Mouse (Mus musculus) MEL (cell line): ENCODE measurements at regions not wholly inside any gene's neighbourhood (a gene's known extent, or its start where the extent isn't known, plus 50 kb on each side); places are given as distances from the start of the nearest gene placed in this dataset.

Source experiments
- DNase-seq: peaks from one replicate; pipeline ENCODE4 v3.0.0; 2011; ENCODE audit warnings: low read depth, low spot score
- H3K27ac ChIP-seq: 2 replicates; pipeline ENCODE4 v1.5.1; 2012; ENCODE audit warnings: low read depth, mild to moderate bottlenecking, control low read depth, low read length, moderate library complexity; ENCODE audit not compliant: control insufficient read depth
- H3K27me3 ChIP-seq, 2 experiments: fragments of 150-350 bp in 1 of 2; sonication (generic) in 1 of 2; 2 replicates each; pipeline ENCODE4 v1.6.1; 2012; ENCODE audit warnings: low read length in 2 of 2, mild to moderate bottlenecking in 2 of 2, improper control_type of control experiment in 1 of 2, moderate library complexity in 1 of 2; ENCODE audit not compliant: insufficient read depth in 2 of 2, control insufficient read depth in 1 of 2
- H3K36me3 ChIP-seq, 2 experiments: 2 replicates each; pipeline ENCODE4 v1.6.1; 2012 to 2014; ENCODE audit warnings: low read length in 2 of 2, improper control_type of control experiment in 1 of 2, inconsistent platforms in 1 of 2, mild to moderate bottlenecking in 1 of 2; ENCODE audit not compliant: insufficient read depth in 2 of 2, control insufficient read depth in 1 of 2
- H3K4me1 ChIP-seq, 2 experiments: fragments of 150-350 bp in 1 of 2; sonication (generic) in 1 of 2; 2 replicates each; pipeline ENCODE4 v1.6.1; 2012; ENCODE audit warnings: low read length in 2 of 2, improper control_type of control experiment in 1 of 2, mild to moderate bottlenecking in 1 of 2; ENCODE audit not compliant: insufficient read depth in 2 of 2, control insufficient read depth in 1 of 2
- H3K4me3 ChIP-seq, 2 experiments: fragments of 150-350 bp in 1 of 2; sonication (generic) in 1 of 2; 2 replicates each; pipeline ENCODE4 v1.5.1; 2012; ENCODE audit warnings: low read depth in 2 of 2, low read length in 2 of 2, mild to moderate bottlenecking in 2 of 2, moderate library complexity in 2 of 2, control low read depth in 1 of 2, improper control_type of control experiment in 1 of 2; ENCODE audit not compliant: control insufficient read depth in 1 of 2, insufficient read depth in 1 of 2
- H3K79me2 ChIP-seq: 2 replicates; pipeline ENCODE4 v1.6.1; 2012; ENCODE audit warnings: mild to moderate bottlenecking, low read length, moderate library complexity; ENCODE audit not compliant: control insufficient read depth, poor library complexity, insufficient read depth
- H3K9ac ChIP-seq: 2 replicates; pipeline ENCODE4 v1.6.1; 2012; ENCODE audit warnings: low read depth, mild to moderate bottlenecking, control low read depth, low read length, moderate library complexity; ENCODE audit not compliant: control insufficient read depth, poor library complexity, severe bottlenecking
- H3K9me3 ChIP-seq: fragments of 150-350 bp; sonication (generic); replicated peaks from 2 replicates; pipeline ENCODE4 v1.6.1; 2012; ENCODE audit warnings: mild to moderate bottlenecking, low read length, improper control_type of control experiment, moderate library complexity; ENCODE audit not compliant: insufficient read depth
- CHD2 ChIP-seq: IDR thresholded peaks from 2 replicates; pipeline ENCODE4 v1.6.1; 2011; ENCODE audit warnings: low read length, improper control_type of control experiment
- CTCF ChIP-seq, 3 experiments: IDR thresholded peaks in 2 of 3; conservative IDR thresholded peaks in 1 of 3; 2 replicates each; pipeline ENCODE4 v1.5.1; 2011 to 2012; ENCODE audit warnings: low read length in 3 of 3, low read depth in 2 of 3, mild to moderate bottlenecking in 2 of 3, improper control_type of control experiment in 1 of 3, inconsistent platforms in 1 of 3, mixed read lengths in 1 of 3, moderate library complexity in 1 of 3; ENCODE audit not compliant: control insufficient read depth in 1 of 3, insufficient read depth in 1 of 3, poor library complexity in 1 of 3, severe bottlenecking in 1 of 3
- E2F4 ChIP-seq: IDR thresholded peaks from 2 replicates; pipeline ENCODE4 v1.6.1; 2011; ENCODE audit warnings: low read depth, low read length, improper control_type of control experiment, borderline replicate concordance
- ELF1 ChIP-seq: IDR thresholded peaks from 2 replicates; pipeline ENCODE4 v1.6.1; 2014; ENCODE audit warnings: low read depth, mild to moderate bottlenecking, inconsistent platforms, low read length, improper control_type of control experiment, moderate library complexity
- EP300 ChIP-seq, 2 experiments: IDR thresholded peaks; 2 replicates each; pipeline ENCODE4 v1.6.1; 2011; ENCODE audit warnings: improper control_type of control experiment in 2 of 2, low read length in 2 of 2, low read depth in 1 of 2, mild to moderate bottlenecking in 1 of 2
- GATA1 ChIP-seq: IDR thresholded peaks from 2 replicates; pipeline ENCODE4 v1.6.1; 2011; ENCODE audit warnings: low read depth, low read length, improper control_type of control experiment
- MAFK ChIP-seq: IDR thresholded peaks from 2 replicates; pipeline ENCODE4 v1.6.1; 2011; ENCODE audit warnings: low read depth, mild to moderate bottlenecking, low read length, improper control_type of control experiment, borderline replicate concordance
- MEF2A ChIP-seq: IDR thresholded peaks from 2 replicates; pipeline ENCODE4 v1.6.1; 2014; ENCODE audit warnings: low read depth, mild to moderate bottlenecking, inconsistent platforms, low read length, improper control_type of control experiment; ENCODE audit not compliant: poor library complexity, insufficient replicate concordance, severe bottlenecking; ENCODE audit errors: extremely low read depth
- MYB ChIP-seq: IDR thresholded peaks from 2 replicates; pipeline ENCODE4 v1.6.1; 2011; ENCODE audit warnings: mild to moderate bottlenecking, low read depth, low read length, improper control_type of control experiment
- MYC ChIP-seq: IDR thresholded peaks from 2 replicates; pipeline ENCODE4 v1.6.1; 2011; ENCODE audit warnings: low read depth, mild to moderate bottlenecking, low read length, improper control_type of control experiment, moderate library complexity
- NELFE ChIP-seq: IDR thresholded peaks from 2 replicates; pipeline ENCODE4 v1.6.1; 2011; ENCODE audit warnings: low read depth, low read length, improper control_type of control experiment
- NRF1 ChIP-seq: IDR thresholded peaks from 2 replicates; pipeline ENCODE4 v1.6.1; 2014; ENCODE audit warnings: low read depth, mild to moderate bottlenecking, inconsistent platforms, low read length, improper control_type of control experiment, moderate library complexity; ENCODE audit not compliant: poor library complexity, insufficient read depth, severe bottlenecking
- POLR2AphosphoS2 ChIP-seq: IDR thresholded peaks from 2 replicates; pipeline ENCODE4 v1.6.1; 2011; ENCODE audit warnings: low read length, improper control_type of control experiment
- POLR2AphosphoS5 ChIP-seq: IDR thresholded peaks from 2 replicates; pipeline ENCODE4 v1.6.1; 2012; ENCODE audit warnings: low read depth, borderline replicate concordance, mild to moderate bottlenecking, inconsistent platforms, low read length, moderate library complexity, mixed read lengths
- RAD21 ChIP-seq: IDR thresholded peaks from 2 replicates; pipeline ENCODE4 v1.6.1; 2011; ENCODE audit warnings: mild to moderate bottlenecking, low read depth, low read length, improper control_type of control experiment
- RCOR1 ChIP-seq: IDR thresholded peaks from 2 replicates; pipeline ENCODE4 v1.6.1; 2012; ENCODE audit warnings: low read depth, mild to moderate bottlenecking, inconsistent platforms, low read length, improper control_type of control experiment
- SMC3 ChIP-seq: IDR thresholded peaks from 2 replicates; pipeline ENCODE4 v1.6.1; 2011; ENCODE audit warnings: low read depth, low read length, improper control_type of control experiment
- TAL1 ChIP-seq: IDR thresholded peaks from 2 replicates; pipeline ENCODE4 v1.6.1; 2012; ENCODE audit warnings: mild to moderate bottlenecking, inconsistent platforms, low read length, moderate library complexity, mixed read lengths
- TBP ChIP-seq: IDR thresholded peaks from 2 replicates; pipeline ENCODE4 v1.8.0; 2011; ENCODE audit warnings: low read depth, low read length, improper control_type of control experiment
- USF1 ChIP-seq: IDR thresholded peaks from 2 replicates; pipeline ENCODE4 v1.6.1; 2014; ENCODE audit warnings: low read depth, mild to moderate bottlenecking, inconsistent platforms, low read length, improper control_type of control experiment, moderate library complexity
- ZC3H11A ChIP-seq: IDR thresholded peaks from 2 replicates; pipeline ENCODE4 v1.6.1; 2012; ENCODE audit warnings: low read depth, mild to moderate bottlenecking, inconsistent platforms, low read length, improper control_type of control experiment
- ZNF384 ChIP-seq: IDR thresholded peaks from 2 replicates; pipeline ENCODE4 v1.6.1; 2012; ENCODE audit warnings: low read depth, mild to moderate bottlenecking, inconsistent platforms, low read length, improper control_type of control experiment

- TF ChIP-seq ZNF384: no peak
- TF ChIP-seq EP300 (IDR thresholded peaks at IDR 0.05; ENCODE audit: low read depth in 1 of 2, low read length in 2 of 2): no peak
- no peak for TF ChIP-seq RAD21
- TF ChIP-seq GATA1: no peak
- TF ChIP-seq POLR2AphosphoS5: no peak
- TF ChIP-seq USF1: no peak
- TF ChIP-seq, all 39 proteins: peak for 6
Measured at GRCm38 (mm10) chr17:84100523-84100922, 87.2 kb downstream of the Zfp36l2 start (continued).

GRCm38 (mm10) chr17:84099737-84100136 is 88.0 kb downstream of the Zfp36l2 start:
- Histone ChIP-seq H3K27ac (no peak overlapping the region), H3K4me3 (no peak overlapping the region), H3K4me1 (0 out of 4 replicates have a peak, but pooled peaks cover 0 to 4% of the 10 kb centered on the region in 2 experiments), H3K9me3 (no peaks in the 10 kb centered on the region), H3K79me2 (no peaks in the 10 kb centered on the region), H3K27me3 (no peaks in the 10 kb centered on the region), H3K36me3 (no peaks in the 10 kb centered on the region), H3K9ac (no peak overlapping the region)
- TF ChIP-seq MYC: no peak
- no peak for TF ChIP-seq NRF1
- TF ChIP-seq MEF2A: no peak
- no peak for TF ChIP-seq CHD2
- TF ChIP-seq NELFE: no peak
- TF ChIP-seq RCOR1: no peak
- TF ChIP-seq ELF1: no peak
- TF ChIP-seq TBP: no peak
- TF ChIP-seq POLR2AphosphoS2: no peak
- no peak for TF ChIP-seq MYB
- TF ChIP-seq ZNF384: no peak
- no peak for TF ChIP-seq MAFK
- TF ChIP-seq TAL1: no peak
- no peak for TF ChIP-seq SMC3
- no peak for TF ChIP-seq ZC3H11A
- no peak for TF ChIP-seq CTCF (IDR thresholded peaks at IDR 0.05 in 2 of 3, conservative IDR thresholded peaks at IDR 0.05 in 1 of 3; ENCODE audit: control insufficient read depth in 1 of 3, insufficient read depth in 1 of 3, low read depth in 2 of 3, low read length in 3 of 3, poor library complexity in 1 of 3, severe bottlenecking in 1 of 3)
- no peak for TF ChIP-seq E2F4
- DNase-seq: no peak
